In the genomic region with DNA sequence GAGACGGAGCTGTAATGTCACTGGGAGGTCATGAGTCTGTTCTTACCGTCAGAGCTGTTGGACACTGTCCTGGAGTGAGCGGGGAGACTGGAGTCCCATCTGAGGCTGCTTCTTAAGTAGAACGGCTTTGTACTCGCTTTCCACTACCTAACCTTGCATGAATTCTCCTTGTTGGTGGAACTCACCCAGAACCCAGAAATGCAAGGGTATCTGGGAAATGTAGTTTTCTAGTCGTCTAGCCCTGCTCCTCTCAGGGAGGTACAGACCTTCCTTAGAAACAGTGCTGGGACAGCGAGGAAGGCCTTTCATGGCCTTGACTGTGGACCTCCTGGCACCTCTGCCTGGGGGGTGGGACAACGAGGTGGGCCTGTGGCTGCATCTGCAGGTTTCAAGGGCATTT, we compare ENCODE assay signal across 13 mouse cellular contexts.
"Had no signal": no experiment of that assay in that cellular context is flagged by ENCODE, and none has a peak within 500 bp of the region (broad histone marks: within the 10 kb centered on the region; RNA-seq: fewer than 3 reads in every experiment).

No protein-coding gene starts in this region.

- H3K36me3 ChIP-seq: limb, embryonic 15.5 days; liver, embryonic 12.5 days had no signal

- H3K4me3 ChIP-seq: limb, embryonic 15.5 days; liver, embryonic 12.5 days had no signal

- H3K4me2 ChIP-seq: limb, embryonic 15.5 days; liver, embryonic 12.5 days; lung, embryonic 14.5 days; midbrain, embryonic 11.5 days had no signal

- H3K9me3 ChIP-seq: limb, embryonic 15.5 days; liver, embryonic 12.5 days had no signal

- DNase-seq: kidney, postnatal 10 days; kidney, postnatal 4 days; lung, embryonic 14.5 days; lung, postnatal 10 days; lung, postnatal 4 days; right cerebral cortex, adult 18-20 months; spleen, adult 18-20 months; thymus, adult 18-20 months; thymus, postnatal 14 days had no signal

- H3K4me1 ChIP-seq: liver, embryonic 12.5 days had no signal

- H3K27ac ChIP-seq: limb, embryonic 15.5 days; liver, embryonic 12.5 days had no signal

- ATAC-seq: liver, embryonic 12.5 days; midbrain, embryonic 16.5 days had no signal

- H3K9ac ChIP-seq: limb, embryonic 15.5 days; liver, embryonic 12.5 days; lung, embryonic 14.5 days had no signal
